Mouse (Mus musculus): ENCODE data around the gene Dynll2. TPM values are rescaled to one million over a fixed set of nuclear protein-coding genes. Genes with fewer than 3 reads are reported as not detected.

Gene Dynll2
- polyA plus RNA-seq (2015; fragmentation: Nextera tagmentation; extraction: Ambion mirVana): 23.5 and 25.6 TPM in 2 replicates

GRCm38 (mm10) chr11:87986831-87987793 is at the start of gene Dynll2:
Gene Dynll2, minus strand, starts transcription at chr11:87987533.
- Histone ChIP-seq H3K4me2 (ENCODE audit: low read depth, low read length) (peak within 1 kb of the TSS; percentile 74), H3K27me3 (ENCODE audit: control insufficient read depth, insufficient read depth, low read length) (no peaks in the 10 kb centered on the region), H3K4me1 (ENCODE audit: control insufficient read depth, insufficient read depth, low read length) (peaks cover 22% of the 10 kb centered on the region), H3K36me3 (ENCODE audit: control insufficient read depth, insufficient read depth) (peaks cover 9% of the 10 kb centered on the region), H3K9ac (ENCODE audit: low read length) (peak within 1 kb of the TSS; percentile 90), H3K4me3 (ENCODE audit: low read length) (peak within 1 kb of the TSS; percentile 85), H3K27ac (ENCODE audit: low read length) (peak within 1 kb of the TSS; percentile 95), H3K9me3 (replicated peaks; ENCODE audit: control insufficient read depth, low read length) (no peaks in the 10 kb centered on the region)
- ATAC-seq (replicated peaks; ENCODE audit: extremely low read depth, insufficient read depth, low FRiP score): peak; percentile 96
- under 1% methylated on average over 101 of the region's 107 CpGs for WGBS

GRCm38 (mm10) chr11:88036761-88037251 is 49.5 kb upstream of the Dynll2 start:
- H3K27ac ChIP-seq (ENCODE audit: low read length): peak overlapping the region; percentile 63
- 0 out of 2 replicates have a peak overlapping the region, but pooled peaks have one; percentile 14 for H3K4me2 ChIP-seq (ENCODE audit: low read depth, low read length)
- peak; percentile 45; the same call in 1 of the 2 replicates for ATAC-seq (replicated peaks; ENCODE audit: extremely low read depth, insufficient read depth, low FRiP score)

GRCm38 (mm10) chr11:88035970-88036369 is 48.6 kb upstream of the Dynll2 start:
- Histone ChIP-seq H3K9me3 (replicated peaks; ENCODE audit: control insufficient read depth, low read length) (0 out of 2 replicates have a peak, but pooled peaks cover 2% of the 10 kb centered on the region), H3K4me2 (ENCODE audit: low read depth, low read length) (no peak overlapping the region), H3K4me3 (ENCODE audit: low read length) (no peak overlapping the region), H3K4me1 (ENCODE audit: control insufficient read depth, insufficient read depth, low read length) (peaks cover 7% of the 10 kb centered on the region), H3K27ac (ENCODE audit: low read length) (no peak overlapping the region), H3K36me3 (ENCODE audit: control insufficient read depth, insufficient read depth) (no peaks in the 10 kb centered on the region), H3K27me3 (ENCODE audit: control insufficient read depth, insufficient read depth, low read length) (no peaks in the 10 kb centered on the region), H3K9ac (ENCODE audit: low read length) (no peak overlapping the region)
- ATAC-seq (replicated peaks; ENCODE audit: extremely low read depth, insufficient read depth, low FRiP score): no peak
- WGBS: 68% methylated on average over 7 of the region's 7 CpGs

More at GRCm38 (mm10) chr11:88036761-88037251, 49.5 kb upstream of the Dynll2 start:
- Histone ChIP-seq H3K27me3 (ENCODE audit: control insufficient read depth, insufficient read depth, low read length) (no peaks in the 10 kb centered on the region), H3K4me1 (ENCODE audit: control insufficient read depth, insufficient read depth, low read length) (peaks cover 7% of the 10 kb centered on the region), H3K4me3 (ENCODE audit: low read length) (no peak overlapping the region), H3K9ac (ENCODE audit: low read length) (peak overlapping the region; percentile 3), H3K36me3 (ENCODE audit: control insufficient read depth, insufficient read depth) (no peaks in the 10 kb centered on the region), H3K9me3 (replicated peaks; ENCODE audit: control insufficient read depth, low read length) (0 out of 2 replicates have a peak, but pooled peaks cover 2% of the 10 kb centered on the region)
- WGBS: 50% methylated on average over 10 of the region's 10 CpGs

GRCm38 (mm10) chr11:88031753-88032152 is 44.4 kb upstream of the Dynll2 start:
- Histone ChIP-seq H3K27me3 (ENCODE audit: control insufficient read depth, insufficient read depth, low read length) (no peaks in the 10 kb centered on the region), H3K4me1 (ENCODE audit: control insufficient read depth, insufficient read depth, low read length) (peaks cover 8% of the 10 kb centered on the region), H3K27ac (ENCODE audit: low read length) (no peak overlapping the region), H3K9me3 (replicated peaks; ENCODE audit: control insufficient read depth, low read length) (no peaks in the 10 kb centered on the region), H3K36me3 (ENCODE audit: control insufficient read depth, insufficient read depth) (no peaks in the 10 kb centered on the region), H3K4me3 (ENCODE audit: low read length) (no peak overlapping the region), H3K4me2 (ENCODE audit: low read depth, low read length) (no peak overlapping the region), H3K9ac (ENCODE audit: low read length) (no peak overlapping the region)
- ATAC-seq (replicated peaks; ENCODE audit: extremely low read depth, insufficient read depth, low FRiP score): no peak
- 95% methylated on average over 5 of the region's 5 CpGs for WGBS

GRCm38 (mm10) chr11:88030836-88031235 is 43.5 kb upstream of the Dynll2 start:
- 59% methylated on average over 2 of the region's 2 CpGs for WGBS
- Histone ChIP-seq H3K4me2 (ENCODE audit: low read depth, low read length) (no peak overlapping the region), H3K27ac (ENCODE audit: low read length) (no peak overlapping the region), H3K4me1 (ENCODE audit: control insufficient read depth, insufficient read depth, low read length) (peaks cover 6% of the 10 kb centered on the region), H3K4me3 (ENCODE audit: low read length) (no peak overlapping the region), H3K27me3 (ENCODE audit: control insufficient read depth, insufficient read depth, low read length) (no peaks in the 10 kb centered on the region), H3K9ac (ENCODE audit: low read length) (no peak overlapping the region), H3K9me3 (replicated peaks; ENCODE audit: control insufficient read depth, low read length) (no peaks in the 10 kb centered on the region), H3K36me3 (ENCODE audit: control insufficient read depth, insufficient read depth) (no peaks in the 10 kb centered on the region)
- no peak for ATAC-seq (replicated peaks; ENCODE audit: extremely low read depth, insufficient read depth, low FRiP score)

- no peak overlapping the region for H3K4me3 ChIP-seq (ENCODE audit: low read length)
- no peak for ATAC-seq (replicated peaks; ENCODE audit: extremely low read depth, insufficient read depth, low FRiP score)
- H3K27ac ChIP-seq (ENCODE audit: low read length): no peak overlapping the region
- WGBS: 79% methylated on average over 7 of the region's 7 CpGs
- no peaks in the 10 kb centered on the region for H3K9me3 ChIP-seq (replicated peaks; ENCODE audit: control insufficient read depth, low read length)
- no peak overlapping the region for H3K9ac ChIP-seq (ENCODE audit: low read length)
- H3K4me2 ChIP-seq (ENCODE audit: low read depth, low read length): no peak overlapping the region
- H3K36me3 ChIP-seq (ENCODE audit: control insufficient read depth, insufficient read depth): no peaks in the 10 kb centered on the region
- peaks cover 6% of the 10 kb centered on the region for H3K4me1 ChIP-seq (ENCODE audit: control insufficient read depth, insufficient read depth, low read length)
- H3K27me3 ChIP-seq (ENCODE audit: control insufficient read depth, insufficient read depth, low read length): no peaks in the 10 kb centered on the region
Observed at GRCm38 (mm10) chr11:88030219-88030618, 42.9 kb upstream of the Dynll2 start.

GRCm38 (mm10) chr11:88028193-88028684 is 40.9 kb upstream of the Dynll2 start:
- Histone ChIP-seq H3K4me3 (ENCODE audit: low read length) (no peak overlapping the region), H3K36me3 (ENCODE audit: control insufficient read depth, insufficient read depth) (no peaks in the 10 kb centered on the region), H3K27ac (ENCODE audit: low read length) (no peak overlapping the region), H3K9me3 (replicated peaks; ENCODE audit: control insufficient read depth, low read length) (no peaks in the 10 kb centered on the region), H3K4me1 (ENCODE audit: control insufficient read depth, insufficient read depth, low read length) (peaks cover 6% of the 10 kb centered on the region), H3K27me3 (ENCODE audit: control insufficient read depth, insufficient read depth, low read length) (no peaks in the 10 kb centered on the region), H3K9ac (ENCODE audit: low read length) (no peak overlapping the region), H3K4me2 (ENCODE audit: low read depth, low read length) (0 out of 2 replicates have a peak overlapping the region, but pooled peaks have one; percentile 21)
- WGBS: 20% methylated on average over 16 of the region's 16 CpGs
- ATAC-seq (replicated peaks; ENCODE audit: extremely low read depth, insufficient read depth, low FRiP score): no peak

- H3K27ac ChIP-seq (ENCODE audit: low read length): no peak overlapping the region
- H3K4me1 ChIP-seq (ENCODE audit: control insufficient read depth, insufficient read depth, low read length): peaks cover 6% of the 10 kb centered on the region
- no peak overlapping the region for H3K4me3 ChIP-seq (ENCODE audit: low read length)
- 79% methylated on average over 9 of the region's 9 CpGs for WGBS
- no peaks in the 10 kb centered on the region for H3K36me3 ChIP-seq (ENCODE audit: control insufficient read depth, insufficient read depth)
- no peak overlapping the region for H3K9ac ChIP-seq (ENCODE audit: low read length)
- no peak for ATAC-seq (replicated peaks; ENCODE audit: extremely low read depth, insufficient read depth, low FRiP score)
- no peaks in the 10 kb centered on the region for H3K27me3 ChIP-seq (ENCODE audit: control insufficient read depth, insufficient read depth, low read length)
- no peaks in the 10 kb centered on the region for H3K9me3 ChIP-seq (replicated peaks; ENCODE audit: control insufficient read depth, low read length)
- H3K4me2 ChIP-seq (ENCODE audit: low read depth, low read length): no peak overlapping the region
Observed at GRCm38 (mm10) chr11:88027391-88028035, 40.2 kb upstream of the Dynll2 start.

All from heart, embryonic 16.5 days (tissue).